Mouse (Mus musculus) ES-E14 (cell line): ENCODE results near the gene Eral1.

Experiments used
- HCFC1 ChIP-seq: IDR thresholded peaks from 2 replicates; pipeline ENCODE4 v1.6.1; 2012; ENCODE audit warnings: low read length, inconsistent platforms, borderline replicate concordance; ENCODE audit not compliant: insufficient read depth
- ZNF384 ChIP-seq: IDR thresholded peaks from 2 replicates; pipeline ENCODE4 v1.6.1; 2012; ENCODE audit warnings: low read depth, low read length, inconsistent platforms

- TF ChIP-seq ZNF384 (no peak), HCFC1 (no peak)
Observed at GRCm38 (mm10) chr11:78067566-78067965, 12.6 kb downstream of the Eral1 start.
